8 mouse cellular contexts compared by ENCODE assay signal in genomic region chr1:128359554-128360376, GRCm38 (mm10). TPM values are rescaled to one million over a fixed set of nuclear protein-coding genes. Genes with fewer than 3 reads are reported as not detected.
DNase-seq lines count a peak whose midpoint lies in the region; ATAC-seq and TF ChIP-seq lines count a peak whose summit lies in the region.

Gene Mcm6 (minus strand): TSS chr1:128359664.

- peak; percentile 100 for ATAC-seq in forebrain, postnatal 0 days
- ATAC-seq in lung, embryonic 15.5 days (ENCODE audit: borderline replicate concordance, extremely low read depth, low FRiP score, low TSS enrichment): peak; percentile 99

- peak; percentile 71 to 80 for TF ChIP-seq POLR2A in MEL (IDR thresholded peaks at IDR 0.05; ENCODE audit: control insufficient read depth in 1 of 2, insufficient read depth in 1 of 2, low read depth in 1 of 2, low read length in 2 of 2, poor library complexity in 1 of 2)
- no peak for TF ChIP-seq POLR2A in cerebellum, adult 2 months (IDR thresholded peaks at IDR 0.05; ENCODE audit: borderline replicate concordance, insufficient read depth, low read length)

- no peak for TF ChIP-seq CTCF in MEL (IDR thresholded peaks at IDR 0.05 in 2 of 3, conservative IDR thresholded peaks at IDR 0.05 in 1 of 3; ENCODE audit: control insufficient read depth in 1 of 3, insufficient read depth in 1 of 3, low read depth in 2 of 3, low read length in 3 of 3, poor library complexity in 1 of 3, severe bottlenecking in 1 of 3)
- no peak for TF ChIP-seq CTCF in cerebellum, adult 2 months (IDR thresholded peaks at IDR 0.05; ENCODE audit: borderline replicate concordance, insufficient read depth, low read depth, low read length)
- TF ChIP-seq CTCF in forebrain, postnatal 0 days (IDR thresholded peaks at IDR 0.05; ENCODE audit: low read depth): no peak

- H3K27me3 ChIP-seq in MEL (ENCODE audit: control insufficient read depth in 1 of 2, insufficient read depth in 2 of 2, low read length in 2 of 2): no peaks in the 10 kb centered on the region
- no peaks in the 10 kb centered on the region for H3K27me3 ChIP-seq in cerebellum, adult 2 months (ENCODE audit: control insufficient read depth, insufficient read depth, low read length)
- H3K27me3 ChIP-seq in forebrain, postnatal 0 days (ENCODE audit: insufficient read depth, low read length): no peaks in the 10 kb centered on the region
- no peaks in the 10 kb centered on the region for H3K27me3 ChIP-seq in lung, embryonic 15.5 days

- peak; percentile 99 for DNase-seq in MEL (ENCODE audit: low read depth, low spot score)
- peak; percentile 89 to 90 for DNase-seq in cerebellum, adult 2 months
- peak; percentile 96 for DNase-seq in forebrain, postnatal 0 days
- DNase-seq in heart, postnatal 4 days: peak; percentile 96
- DNase-seq in layer of hippocampus, adult 8-10 months (ENCODE audit: low spot score in 2 of 2): peak; percentile 91 to 92
- peak; percentile 90 for DNase-seq in ovary, adult 18-20 months (ENCODE audit: low spot score)
- DNase-seq in thymus, postnatal 0 days (ENCODE audit: low spot score): peak; percentile 97

- H3K4me2 ChIP-seq in forebrain, postnatal 0 days (ENCODE audit: low read depth): peak within 1 kb of the TSS; percentile 63
- H3K4me2 ChIP-seq in lung, embryonic 15.5 days: peak within 1 kb of the TSS; percentile 60

- peak within 1 kb of the TSS; percentile 95 for H3K27ac ChIP-seq in MEL (ENCODE audit: control insufficient read depth, low read depth, low read length)
- H3K27ac ChIP-seq in cerebellum, adult 2 months (ENCODE audit: insufficient read depth, low read length): no peak within 1 kb of the TSS
- H3K27ac ChIP-seq in forebrain, postnatal 0 days (ENCODE audit: low read depth, low read length): peak within 1 kb of the TSS; percentile 62
- peak within 1 kb of the TSS; percentile 90 for H3K27ac ChIP-seq in lung, embryonic 15.5 days

- H3K9me3 ChIP-seq in MEL (replicated peaks; ENCODE audit: insufficient read depth, low read length): no peaks in the 10 kb centered on the region
- no peaks in the 10 kb centered on the region for H3K9me3 ChIP-seq in forebrain, postnatal 0 days (ENCODE audit: low read length)
- H3K9me3 ChIP-seq in lung, embryonic 15.5 days: no peaks in the 10 kb centered on the region

- peaks cover 2 to 14% of the 10 kb centered on the region in 2 experiments; a peak in 3 of 4 replicates for H3K4me1 ChIP-seq in MEL (ENCODE audit: control insufficient read depth in 1 of 2, insufficient read depth in 2 of 2, low read length in 2 of 2)
- H3K4me1 ChIP-seq in cerebellum, adult 2 months (ENCODE audit: control insufficient read depth, insufficient read depth, low read length): no peaks in the 10 kb centered on the region; the same call in 1 of the 2 replicates
- H3K4me1 ChIP-seq in forebrain, postnatal 0 days (ENCODE audit: insufficient read depth): no peaks in the 10 kb centered on the region
- peaks cover 20% of the 10 kb centered on the region for H3K4me1 ChIP-seq in lung, embryonic 15.5 days

- WGBS in cerebellum, adult 2 months: 2% methylated on average over 38 of the region's 38 CpGs
- WGBS in forebrain, postnatal 0 days: 2% methylated on average over 38 of the region's 38 CpGs
- 2% methylated on average over 38 of the region's 38 CpGs for whole genome bisulfite sequencing in lung, embryonic 15.5 days

- TF ChIP-seq EP300 in MEL (IDR thresholded peaks at IDR 0.05; ENCODE audit: low read depth in 1 of 2, low read length in 2 of 2): no peak

- peaks cover 6 to 21% of the 10 kb centered on the region in 2 experiments; a peak in 3 of 4 replicates for H3K36me3 ChIP-seq in MEL (ENCODE audit: control insufficient read depth in 1 of 2, insufficient read depth in 2 of 2, low read length in 2 of 2)
- H3K36me3 ChIP-seq in forebrain, postnatal 0 days (ENCODE audit: insufficient read depth): peaks cover 15% of the 10 kb centered on the region; the same call in 1 of the 2 replicates
- peaks cover 31% of the 10 kb centered on the region for H3K36me3 ChIP-seq in lung, embryonic 15.5 days

- H3K79me2 ChIP-seq in MEL (ENCODE audit: control insufficient read depth, insufficient read depth, low read length, poor library complexity): peaks cover 31% of the 10 kb centered on the region

- H3K9ac ChIP-seq in MEL (ENCODE audit: control insufficient read depth, low read depth, low read length, poor library complexity, severe bottlenecking): peak within 1 kb of the TSS; percentile 94
- peak within 1 kb of the TSS; percentile 47 for H3K9ac ChIP-seq in forebrain, postnatal 0 days
- peak within 1 kb of the TSS; percentile 72 for H3K9ac ChIP-seq in lung, embryonic 15.5 days

- no peak for TF ChIP-seq RAD21 in MEL (IDR thresholded peaks at IDR 0.05; ENCODE audit: low read depth, low read length)

- H3K4me3 ChIP-seq in MEL (ENCODE audit: control insufficient read depth in 1 of 2, insufficient read depth in 1 of 2, low read depth in 2 of 2, low read length in 2 of 2): peak within 1 kb of the TSS; percentile 68 to 97
- H3K4me3 ChIP-seq in cerebellum, adult 2 months (replicated peaks; ENCODE audit: insufficient read depth, low read depth, low read length): peak within 1 kb of the TSS; percentile 60
- H3K4me3 ChIP-seq in forebrain, postnatal 0 days (ENCODE audit: low read depth, low read length): peak within 1 kb of the TSS; percentile 63
- peak within 1 kb of the TSS; percentile 62 for H3K4me3 ChIP-seq in lung, embryonic 15.5 days

TF ChIP-seq in MEL, 35 proteins besides CTCF, POLR2A, EP300 and RAD21 (continues in another document):
- TF ChIP-seq KAT2A (conservative IDR thresholded peaks at IDR 0.05; ENCODE audit: low read depth, low read length) (no peak), TAL1 (IDR thresholded peaks at IDR 0.05; ENCODE audit: low read length) (no peak), ZNF384 (IDR thresholded peaks at IDR 0.05; ENCODE audit: low read depth, low read length) (peak; percentile 69), TCF12 (IDR thresholded peaks at IDR 0.05; ENCODE audit: low read depth, low read length) (no peak), ELF1 (IDR thresholded peaks at IDR 0.05; ENCODE audit: low read depth, low read length) (no peak), SIN3A (IDR thresholded peaks at IDR 0.05; ENCODE audit: low read length) (peak; percentile 65), MAX (IDR thresholded peaks at IDR 0.05; ENCODE audit: low read length) (peak; percentile 76), JUND (IDR thresholded peaks at IDR 0.05; ENCODE audit: low read depth, low read length) (no peak), USF1 (IDR thresholded peaks at IDR 0.05; ENCODE audit: low read depth, low read length) (no peak), MAFK (IDR thresholded peaks at IDR 0.05; ENCODE audit: borderline replicate concordance, low read depth, low read length) (no peak), MEF2A (IDR thresholded peaks at IDR 0.05; ENCODE audit: extremely low read depth, insufficient replicate concordance, low read depth, low read length, poor library complexity, severe bottlenecking) (no peak), E2F4 (IDR thresholded peaks at IDR 0.05; ENCODE audit: borderline replicate concordance, low read depth, low read length) (peak; percentile 97), ZC3H11A (IDR thresholded peaks at IDR 0.05; ENCODE audit: low read depth, low read length) (no peak), MAZ (IDR thresholded peaks at IDR 0.05; ENCODE audit: low read depth, low read length) (peak; percentile 78; the same call in 1 of the 2 replicates), POLR2AphosphoS2 (IDR thresholded peaks at IDR 0.05; ENCODE audit: low read length) (peak; percentile 79), USF2 (IDR thresholded peaks at IDR 0.05; ENCODE audit: borderline replicate concordance in 1 of 2, insufficient read depth in 1 of 2, low read depth in 1 of 2, low read length in 2 of 2) (no peak), HCFC1 (IDR thresholded peaks at IDR 0.05; ENCODE audit: low read depth, low read length) (peak; percentile 51; the same call in 1 of the 2 replicates), ETS1 (IDR thresholded peaks at IDR 0.05; ENCODE audit: low read depth, low read length) (no peak), SMC3 (IDR thresholded peaks at IDR 0.05; ENCODE audit: low read depth, low read length) (no peak), MYB (IDR thresholded peaks at IDR 0.05; ENCODE audit: low read depth, low read length) (no peak), CHD1 (IDR thresholded peaks at IDR 0.05; ENCODE audit: low read depth, low read length) (no peak), BHLHE40 (IDR thresholded peaks at IDR 0.05; ENCODE audit: borderline replicate concordance, low read depth, low read length) (no peak), RCOR1 (IDR thresholded peaks at IDR 0.05; ENCODE audit: low read depth, low read length) (no peak), TBP (IDR thresholded peaks at IDR 0.05; ENCODE audit: low read depth, low read length) (peak; percentile 68), ZKSCAN1 (IDR thresholded peaks at IDR 0.05; ENCODE audit: low read depth, low read length) (no peak), ZMIZ1 (IDR thresholded peaks at IDR 0.05; ENCODE audit: low read depth, low read length) (no peak), GATA1 (IDR thresholded peaks at IDR 0.05; ENCODE audit: low read depth, low read length) (no peak), POLR2AphosphoS5 (IDR thresholded peaks at IDR 0.05; ENCODE audit: borderline replicate concordance, low read depth, low read length) (no peak), NRF1 (IDR thresholded peaks at IDR 0.05; ENCODE audit: insufficient read depth, low read depth, low read length, poor library complexity, severe bottlenecking) (peak; percentile 74), CHD2 (IDR thresholded peaks at IDR 0.05; ENCODE audit: low read length) (no peak), MXI1 (IDR thresholded peaks at IDR 0.05; ENCODE audit: low read depth, low read length) (peak; percentile 45), UBTF (IDR thresholded peaks at IDR 0.05; ENCODE audit: borderline replicate concordance, insufficient read depth, low read depth, low read length) (no peak), GABPA (IDR thresholded peaks at IDR 0.05; ENCODE audit: low read depth, low read length) (no peak)

RNA-seq across cellular contexts. Expression of gene Mcm6, which starts in this region (rescaled TPM):
- total RNA-seq in MEL (2012; rRNA removed): 202 and 218 TPM in 2 replicates
- 100 to 1,000 TPM; 234 to 850 TPM for polyA plus RNA-seq in MEL (2012; ENCODE audit: insufficient read depth in 1 of 2, insufficient read length in 2 of 2, low read depth in 1 of 2, low replicate concordance in 2 of 2, missing spikeins in 1 of 2)
- 4.5 and 5.1 TPM in 2 replicates for polyA plus RNA-seq in cerebellum, adult 2 months (2012; rRNA removed)
- 33.7 and 52.4 TPM in 2 replicates for total RNA-seq in forebrain, postnatal 0 days (2014; rRNA removed)
- polyA plus RNA-seq in forebrain, postnatal 0 days (2015; fragmentation: Nextera tagmentation; extraction: Ambion mirVana): 35.2 and 40.5 TPM in 2 replicates
- total RNA-seq in heart, postnatal 4 days (2021): 10 to 100 TPM; 85.0 to 85.3 TPM
- 10 to 100 TPM; 12.2 to 17.8 (median 14.1) TPM for total RNA-seq in layer of hippocampus, adult 8-10 months (2022)
- 266 and 268 TPM in 2 replicates for polyA plus RNA-seq in lung, embryonic 15.5 days (2015; fragmentation: Nextera tagmentation; extraction: Ambion mirVana)
- 278 and 299 TPM in 2 replicates for polyA plus RNA-seq in thymus, postnatal 0 days (2015; fragmentation: Nextera tagmentation; extraction: Ambion mirVana)
